Mouse (Mus musculus): ENCODE measurements around the gene Cntd1. TPM values are rescaled to one million over a fixed set of nuclear protein-coding genes. Genes with fewer than 3 reads are reported as not detected.

The Cntd1 gene
- total and polyA plus RNA-seq, 2 experiments from 2014 or later, result 0.10 to 0.61 TPM

DNA sequence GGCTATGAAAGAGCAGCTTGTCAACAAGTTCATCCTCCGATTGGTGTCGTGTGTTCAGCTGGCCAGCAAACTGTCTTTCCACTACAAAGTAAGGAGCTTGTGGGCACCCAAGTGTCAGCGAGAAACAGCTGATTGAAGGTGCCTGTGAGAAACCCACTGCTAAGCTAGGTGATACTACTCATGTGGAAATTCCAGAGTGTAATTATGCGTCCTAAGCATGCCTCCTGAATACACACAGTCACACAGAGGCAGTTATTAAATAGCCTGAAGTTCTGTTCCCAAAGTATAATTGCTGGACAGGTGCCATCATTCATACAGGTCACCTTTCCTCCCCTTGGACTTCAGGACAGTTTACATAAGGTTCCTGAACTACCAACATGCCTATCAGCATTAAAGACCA, 5.0 kb downstream of the Cntd1 start:
- Histone ChIP-seq H3K4me1 (ENCODE audit: insufficient read depth) (no peaks in the 10 kb centered on the region), H3K36me3 (ENCODE audit: insufficient read depth) (peaks cover 4% of the 10 kb centered on the region; the same call in 1 of the 2 replicates), H3K4me2 (ENCODE audit: low read depth) (no peak overlapping the region), H3K27ac (ENCODE audit: low read depth, low read length) (no peak overlapping the region), H3K9me3 (ENCODE audit: low read length) (no peaks in the 10 kb centered on the region), H3K4me3 (ENCODE audit: low read depth, low read length) (no peak overlapping the region), H3K27me3 (ENCODE audit: insufficient read depth, low read length) (no peaks in the 10 kb centered on the region), H3K9ac (no peak overlapping the region)
- no peak for DNase-seq
- WGBS, result 71% methylated on average over 4 of the region's 4 CpGs
- no peak for ATAC-seq
- TF ChIP-seq CTCF (IDR thresholded peaks at IDR 0.05; ENCODE audit: low read depth), result no peak

DNA sequence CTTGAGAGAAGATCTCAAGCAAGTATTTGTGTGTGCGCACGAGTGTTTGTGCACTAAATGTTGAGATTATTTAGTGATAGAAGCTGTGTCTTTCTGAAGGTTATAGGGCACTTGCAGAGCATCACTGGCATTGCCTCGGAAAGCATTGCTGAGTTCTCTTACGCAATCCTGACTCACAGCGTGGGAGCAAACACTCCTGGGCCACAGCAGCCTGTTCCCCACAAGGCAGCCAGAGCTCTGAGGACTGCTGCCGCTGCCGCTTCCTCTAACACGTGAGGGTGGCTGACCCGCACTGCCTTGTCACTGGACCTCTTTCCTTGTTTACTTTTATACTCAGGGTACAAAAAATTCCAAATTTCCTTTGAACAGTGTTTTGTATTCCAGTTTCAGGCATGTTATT, 8.5 kb downstream of the Cntd1 start:
- Histone ChIP-seq H3K4me2 (ENCODE audit: low read depth) (no peak overlapping the region), H3K9ac (no peak overlapping the region), H3K36me3 (ENCODE audit: insufficient read depth) (peaks cover 29% of the 10 kb centered on the region), H3K9me3 (ENCODE audit: low read length) (no peaks in the 10 kb centered on the region), H3K4me1 (ENCODE audit: insufficient read depth) (no peaks in the 10 kb centered on the region), H3K27ac (ENCODE audit: low read depth, low read length) (no peak overlapping the region), H3K4me3 (ENCODE audit: low read depth, low read length) (no peak overlapping the region), H3K27me3 (ENCODE audit: insufficient read depth, low read length) (no peaks in the 10 kb centered on the region)
- WGBS, result 87% methylated on average over 9 of the region's 9 CpGs
- ATAC-seq, result no peak
- no peak for TF ChIP-seq CTCF (IDR thresholded peaks at IDR 0.05; ENCODE audit: low read depth)
- no peak for DNase-seq

DNA sequence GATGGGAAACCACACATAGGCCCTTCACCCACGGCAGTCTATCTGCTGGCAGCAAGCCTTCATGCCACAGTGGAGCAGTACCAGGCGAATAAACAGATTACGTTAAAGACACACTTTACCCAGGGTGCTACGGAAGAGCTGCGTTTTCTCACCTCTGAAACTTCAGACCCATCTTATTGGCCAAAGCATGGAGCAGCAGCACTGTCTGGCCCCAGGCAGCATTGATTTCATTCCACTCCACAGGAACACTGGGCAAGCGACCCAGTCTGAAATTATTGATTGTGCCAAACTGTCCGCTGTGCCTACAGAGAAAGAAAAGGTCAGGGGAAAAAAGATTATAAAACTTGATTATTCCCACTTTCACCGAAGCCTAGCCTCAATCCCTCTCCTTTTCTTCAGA, 12.4 kb downstream of the Cntd1 start:
- H3K4me2 ChIP-seq (ENCODE audit: low read depth), result no peak overlapping the region
- ATAC-seq, result no peak
- no peaks in the 10 kb centered on the region for H3K27me3 ChIP-seq (ENCODE audit: insufficient read depth, low read length)
- H3K27ac ChIP-seq (ENCODE audit: low read depth, low read length), result no peak overlapping the region
- no peak for TF ChIP-seq CTCF (IDR thresholded peaks at IDR 0.05; ENCODE audit: low read depth)
- no peak overlapping the region for H3K4me3 ChIP-seq (ENCODE audit: low read depth, low read length)
- H3K9me3 ChIP-seq (ENCODE audit: low read length), result no peaks in the 10 kb centered on the region
- no peaks in the 10 kb centered on the region for H3K4me1 ChIP-seq (ENCODE audit: insufficient read depth)
- DNase-seq, result no peak
- no peak overlapping the region for H3K9ac ChIP-seq
- WGBS, result 92% methylated on average over 8 of the region's 8 CpGs
- H3K36me3 ChIP-seq (ENCODE audit: insufficient read depth), result peaks cover 57% of the 10 kb centered on the region

DNA sequence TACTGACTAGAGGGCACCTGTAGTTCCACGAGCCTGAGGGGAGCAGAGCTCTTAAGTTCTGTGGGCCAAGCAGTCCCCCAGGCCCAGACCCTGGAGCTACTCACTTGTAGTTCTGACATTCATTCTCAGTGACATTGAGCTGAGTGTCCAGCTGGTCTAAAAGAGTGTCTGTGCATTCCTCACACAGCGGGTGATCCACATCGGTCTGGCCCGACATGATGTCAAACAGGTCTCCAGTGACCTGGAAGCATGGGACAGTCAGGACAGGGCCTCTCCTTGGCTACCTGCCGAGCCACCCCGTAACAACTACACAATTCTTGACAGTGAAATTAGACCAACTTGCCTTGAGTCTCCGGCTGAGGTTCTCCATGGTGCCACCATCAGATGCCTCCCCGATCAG, 16.4 kb downstream of the Cntd1 start:
- no peak overlapping the region for H3K4me2 ChIP-seq (ENCODE audit: low read depth)
- 92% methylated on average over 8 of the region's 8 CpGs for WGBS
- no peaks in the 10 kb centered on the region for H3K9me3 ChIP-seq (ENCODE audit: low read length)
- H3K27me3 ChIP-seq (ENCODE audit: insufficient read depth, low read length), result no peaks in the 10 kb centered on the region
- ATAC-seq, result no peak
- H3K27ac ChIP-seq (ENCODE audit: low read depth, low read length), result no peak overlapping the region
- no peak overlapping the region for H3K4me3 ChIP-seq (ENCODE audit: low read depth, low read length)
- H3K9ac ChIP-seq, result no peak overlapping the region
- peaks cover 56% of the 10 kb centered on the region for H3K36me3 ChIP-seq (ENCODE audit: insufficient read depth)
- DNase-seq, result no peak
- no peaks in the 10 kb centered on the region for H3K4me1 ChIP-seq (ENCODE audit: insufficient read depth)
- TF ChIP-seq CTCF (IDR thresholded peaks at IDR 0.05; ENCODE audit: low read depth), result no peak

DNA sequence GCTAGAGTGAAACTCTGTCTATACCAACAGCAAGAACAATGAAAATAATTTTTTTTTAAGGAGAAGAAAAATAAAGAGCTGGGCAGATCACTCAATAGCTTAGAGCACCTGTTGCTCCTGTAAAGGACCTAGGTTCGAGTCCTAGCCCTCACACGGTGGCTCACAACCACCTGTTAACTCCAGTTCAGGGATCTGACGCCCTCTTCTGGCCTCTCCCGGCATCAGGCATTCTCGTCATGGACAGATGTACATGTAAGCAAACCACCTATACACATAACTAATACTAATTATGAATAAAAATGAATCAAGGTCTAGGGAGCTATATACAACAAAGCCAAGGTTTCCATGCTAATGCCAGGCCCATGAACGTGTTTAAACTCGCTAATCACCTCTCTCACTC, 22.1 kb downstream of the Cntd1 start:
- Histone ChIP-seq H3K36me3 (ENCODE audit: insufficient read depth) (peaks cover 11% of the 10 kb centered on the region), H3K27me3 (ENCODE audit: insufficient read depth, low read length) (no peaks in the 10 kb centered on the region), H3K4me2 (ENCODE audit: low read depth) (peak overlapping the region; percentile 96), H3K4me1 (ENCODE audit: insufficient read depth) (0 out of 2 replicates have a peak, but pooled peaks cover 13% of the 10 kb centered on the region), H3K27ac (ENCODE audit: low read depth, low read length) (no peak overlapping the region), H3K9ac (no peak overlapping the region; the same call in 1 of the 2 replicates), H3K4me3 (ENCODE audit: low read depth, low read length) (peak overlapping the region; percentile 90), H3K9me3 (ENCODE audit: low read length) (no peaks in the 10 kb centered on the region)
- no peak for ATAC-seq
- 0 out of 2 replicates have a peak, but pooled peaks have one; percentile 15 for TF ChIP-seq CTCF (IDR thresholded peaks at IDR 0.05; ENCODE audit: low read depth)
- 72% methylated on average over 7 of the region's 7 CpGs for WGBS
- no peak for DNase-seq

DNA sequence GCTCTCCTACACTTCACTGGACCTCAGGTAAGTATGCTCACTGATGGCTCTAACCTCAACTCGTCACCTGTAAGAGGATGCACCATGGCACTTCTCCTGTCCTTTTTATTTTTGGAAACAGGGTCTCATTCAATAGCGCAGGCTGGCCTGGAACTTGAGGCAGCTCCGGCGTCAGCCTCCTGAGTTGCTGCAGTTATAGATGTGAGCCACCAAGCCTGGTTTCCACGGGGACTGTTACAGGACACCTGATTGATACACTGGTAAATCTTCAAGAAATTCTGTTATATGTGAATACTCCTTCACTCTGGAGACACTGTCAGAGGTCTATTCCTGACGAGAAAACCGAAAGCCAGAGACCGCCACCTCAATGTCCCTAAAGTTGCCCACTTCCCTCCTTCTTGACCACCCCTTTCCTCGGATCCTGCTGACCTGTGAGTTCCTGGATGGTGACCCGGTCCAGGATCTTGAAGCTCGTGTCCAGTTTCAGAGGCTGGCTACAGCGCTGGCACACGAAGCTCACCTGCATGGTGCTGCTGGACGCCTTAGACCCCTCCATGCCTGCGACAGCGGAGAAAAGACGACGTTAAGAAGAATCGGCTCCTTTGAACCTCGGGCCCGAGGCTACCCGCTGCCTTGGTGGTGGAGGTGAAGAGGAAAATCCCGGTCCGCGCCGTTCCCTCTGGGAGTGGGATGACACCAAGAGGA, 22.6 kb downstream of the Cntd1 start:
- 14% methylated on average over 26 of the region's 26 CpGs for WGBS
- H3K9me3 ChIP-seq (ENCODE audit: low read length), result no peaks in the 10 kb centered on the region
- H3K36me3 ChIP-seq (ENCODE audit: insufficient read depth), result peaks cover 11% of the 10 kb centered on the region
- peak overlapping the region; percentile 90 for H3K4me3 ChIP-seq (ENCODE audit: low read depth, low read length)
- peak overlapping the region; percentile 79 for H3K9ac ChIP-seq
- no peak for DNase-seq
- H3K4me1 ChIP-seq (ENCODE audit: insufficient read depth), result 0 out of 2 replicates have a peak, but pooled peaks cover 13% of the 10 kb centered on the region
- no peaks in the 10 kb centered on the region for H3K27me3 ChIP-seq (ENCODE audit: insufficient read depth, low read length)
- no peak for TF ChIP-seq CTCF (IDR thresholded peaks at IDR 0.05; ENCODE audit: low read depth)
- H3K27ac ChIP-seq (ENCODE audit: low read depth, low read length), result peak overlapping the region; percentile 69
- peak overlapping the region; percentile 96 for H3K4me2 ChIP-seq (ENCODE audit: low read depth)
- no peak for ATAC-seq

DNA sequence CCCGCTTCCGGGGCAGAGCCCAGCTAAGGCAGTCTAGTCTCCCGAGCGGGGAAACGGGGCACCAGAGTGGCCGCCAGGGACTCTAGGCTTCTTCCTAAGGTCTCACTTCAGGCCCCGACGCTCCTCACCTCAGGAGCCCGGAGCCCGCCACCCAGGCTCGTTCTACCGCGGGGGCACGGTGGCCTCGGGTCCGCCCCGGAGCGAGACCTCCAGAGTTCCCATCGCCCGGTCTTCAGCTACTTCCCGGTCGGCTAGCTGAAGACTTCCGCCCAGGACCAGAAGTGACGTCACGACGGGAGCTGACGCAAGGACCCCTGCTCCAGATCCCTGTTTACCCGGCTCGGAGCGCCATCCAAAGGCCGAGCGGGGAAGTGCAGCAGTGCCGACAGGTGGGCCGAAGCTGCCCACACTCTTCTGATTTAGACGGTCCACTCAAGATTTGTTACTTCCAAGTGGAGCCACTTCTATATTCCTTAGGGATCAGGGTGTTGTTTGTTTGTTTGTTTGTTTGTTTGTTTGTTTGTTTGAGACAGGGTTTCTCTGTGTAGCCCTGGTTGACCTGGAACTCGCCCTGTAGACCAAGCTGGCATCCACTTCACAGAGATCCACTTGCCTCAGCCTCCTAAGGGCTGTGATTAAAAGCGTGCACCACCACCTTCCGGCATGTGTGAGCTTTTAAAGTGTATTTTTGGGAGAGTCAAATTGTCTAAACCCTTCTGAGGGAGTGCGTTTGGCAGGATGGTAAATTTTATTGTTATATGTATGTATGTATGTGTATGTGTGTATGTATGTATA, 23.4 kb downstream of the Cntd1 start, which contains the start of gene Becn1:
Becn1 (minus strand) TSS at position 283 of the 795 bp plus-strand sequence.
- Histone ChIP-seq H3K27me3 (ENCODE audit: insufficient read depth, low read length) (no peaks in the 10 kb centered on the region), H3K27ac (ENCODE audit: low read depth, low read length) (peak within 1 kb of the TSS; percentile 69), H3K9me3 (ENCODE audit: low read length) (no peaks in the 10 kb centered on the region), H3K9ac (peak within 1 kb of the TSS; percentile 79), H3K4me2 (ENCODE audit: low read depth) (peak within 1 kb of the TSS; percentile 96), H3K4me3 (ENCODE audit: low read depth, low read length) (peak within 1 kb of the TSS; percentile 90), H3K4me1 (ENCODE audit: insufficient read depth) (0 out of 2 replicates have a peak, but pooled peaks cover 13% of the 10 kb centered on the region), H3K36me3 (ENCODE audit: insufficient read depth) (peaks cover 11% of the 10 kb centered on the region)
- peak; percentile 97 for TF ChIP-seq CTCF (IDR thresholded peaks at IDR 0.05; ENCODE audit: low read depth)
- DNase-seq (peak; percentile 95), ATAC-seq (peak; percentile 99)
- WGBS, result 9% methylated on average over 39 of the region's 39 CpGs
